In genomic region chr13:104792184-104792583, GRCm38 (mm10) we compare ENCODE assay signal across 7 mouse cellular contexts. TPM values are rescaled to one million over a fixed set of nuclear protein-coding genes. Genes with fewer than 3 reads are reported as not detected.
DNase-seq lines count a peak whose midpoint lies in the region; ATAC-seq and TF ChIP-seq lines count a peak whose summit lies in the region.

TSS of gene Srek1ip1 (plus strand) at chr13:104792484.

- no peak within 1 kb of the TSS for H3K27ac ChIP-seq in forebrain, embryonic 14.5 days (ENCODE audit: low read depth, low read length)
- H3K27ac ChIP-seq in hindbrain, embryonic 13.5 days = no peak within 1 kb of the TSS

- 95% methylated on average over 11 of the region's 11 CpGs for WGBS in forebrain, embryonic 14.5 days
- 92% methylated on average over 11 of the region's 11 CpGs for WGBS in hindbrain, embryonic 13.5 days

- no peaks in the 10 kb centered on the region for H3K9me3 ChIP-seq in G1E (replicated peaks)
- no peaks in the 10 kb centered on the region for H3K9me3 ChIP-seq in forebrain, embryonic 14.5 days (replicated peaks; ENCODE audit: control insufficient read depth, low read length)
- no peaks in the 10 kb centered on the region for H3K9me3 ChIP-seq in hindbrain, embryonic 13.5 days

- H3K4me3 ChIP-seq in G1E (ENCODE audit: low read depth, low read length) = no peak within 1 kb of the TSS
- no peak within 1 kb of the TSS for H3K4me3 ChIP-seq in forebrain, embryonic 14.5 days (ENCODE audit: low read depth, low read length)
- no peak within 1 kb of the TSS for H3K4me3 ChIP-seq in hindbrain, embryonic 13.5 days

- no peak for DNase-seq in G1E (ENCODE audit: low spot score)
- DNase-seq in forebrain, embryonic 14.5 days (ENCODE audit: low spot score) = no peak
- no peak for DNase-seq in embryo, embryonic 9.5 days (ENCODE audit: extremely low spot score)
- no peak for DNase-seq in cerebellum, postnatal 10 days

- TF ChIP-seq CTCF in G1E (IDR thresholded peaks at IDR 0.05; ENCODE audit: low read depth, low read length) = no peak

- H3K36me3 ChIP-seq in G1E (replicated peaks) = peaks cover 50% of the 10 kb centered on the region
- peaks cover 14% of the 10 kb centered on the region for H3K36me3 ChIP-seq in forebrain, embryonic 14.5 days (ENCODE audit: control insufficient read depth, insufficient read depth, low read length)
- H3K36me3 ChIP-seq in hindbrain, embryonic 13.5 days = peaks cover 24% of the 10 kb centered on the region

- no peaks in the 10 kb centered on the region for H3K27me3 ChIP-seq in G1E (ENCODE audit: insufficient read depth, low read length)
- H3K27me3 ChIP-seq in forebrain, embryonic 14.5 days (replicated peaks; ENCODE audit: control insufficient read depth, insufficient read depth, low read length) = no peaks in the 10 kb centered on the region
- no peaks in the 10 kb centered on the region for H3K27me3 ChIP-seq in hindbrain, embryonic 13.5 days

- H3K4me2 ChIP-seq in forebrain, embryonic 14.5 days (ENCODE audit: low read length) = no peak within 1 kb of the TSS
- H3K4me2 ChIP-seq in hindbrain, embryonic 13.5 days = no peak within 1 kb of the TSS

- ATAC-seq in CD4-positive, CD25-positive, alpha-beta regulatory T cell, adult 4 months = no peak
- ATAC-seq in G1E (ENCODE audit: extremely low read depth, insufficient number of reproducible peaks, low FRiP score, poor library complexity, severe bottlenecking) = no peak
- ATAC-seq in forebrain, embryonic 14.5 days = no peak
- ATAC-seq in hindbrain, embryonic 13.5 days (ENCODE audit: low FRiP score) = no peak
- ATAC-seq in megakaryocyte progenitor cell, adult 5-6 weeks (replicated peaks; ENCODE audit: poor library complexity) = no peak

- no peak within 1 kb of the TSS; the same call in 1 of the 2 replicates for H3K9ac ChIP-seq in forebrain, embryonic 14.5 days (ENCODE audit: low read length)
- no peak within 1 kb of the TSS for H3K9ac ChIP-seq in hindbrain, embryonic 13.5 days

- H3K4me1 ChIP-seq in G1E (ENCODE audit: insufficient read depth, low read depth, low read length) = no peaks in the 10 kb centered on the region
- no peaks in the 10 kb centered on the region for H3K4me1 ChIP-seq in forebrain, embryonic 14.5 days (ENCODE audit: control insufficient read depth, insufficient read depth, low read length)
- H3K4me1 ChIP-seq in hindbrain, embryonic 13.5 days (replicated peaks) = no peaks in the 10 kb centered on the region

RNA-seq across cellular contexts. Expression of gene Srek1ip1, which starts in this region (rescaled TPM):
- 10 to 100 TPM; 10.7 to 19.2 TPM for polyA plus RNA-seq in CD4-positive, CD25-positive, alpha-beta regulatory T cell, adult 4 months (2017; shearing (Covaris generic))
- total RNA-seq in G1E (2014; fragmentation: Nextera tagmentation) (49.1 and 58.1 TPM in 2 replicates), G1E (2017) (32.6 and 38.4 TPM in 2 replicates)
- 1.5 and 3.5 TPM in 2 replicates for polyA plus RNA-seq in G1E (2012)
- 16.4 and 20.4 TPM in 2 replicates for polyA plus RNA-seq in forebrain, embryonic 14.5 days (2014; fragmentation: Nextera tagmentation; extraction: Ambion mirVana)
- polyA plus RNA-seq in hindbrain, embryonic 13.5 days (2015; fragmentation: Nextera tagmentation; extraction: Ambion mirVana) = 18.2 and 18.9 TPM in 2 replicates
- total RNA-seq in megakaryocyte progenitor cell, adult 5-6 weeks (2015) = 32.8 and 39.9 TPM in 2 replicates
- 29.9 and 31.6 TPM in 2 replicates for total RNA-seq in megakaryocyte progenitor cell, adult 5-6 weeks (2017)
